Mouse (Mus musculus): ENCODE measurements around the gene Nhsl1. TPM values are rescaled to one million over a fixed set of nuclear protein-coding genes. Genes with fewer than 3 reads are reported as not detected.

Gene Nhsl1
- polyA plus RNA-seq, 1 experiment, result 11.9 TPM

- Histone ChIP-seq H3K4me1 (ENCODE audit: control insufficient read depth, insufficient read depth, low read length) (no peaks in the 10 kb centered on the region), H3K36me3 (ENCODE audit: control insufficient read depth, insufficient read depth, low read length) (no peaks in the 10 kb centered on the region), H3K4me3 (ENCODE audit: control insufficient read depth, low read depth, low read length) (no peak overlapping the region), H3K27ac (ENCODE audit: control insufficient read depth, insufficient read depth, low read depth, low read length) (no peak overlapping the region), H3K27me3 (ENCODE audit: control insufficient read depth, insufficient read depth, low read length) (no peaks in the 10 kb centered on the region)
- no peak for TF ChIP-seq CTCF (IDR thresholded peaks at IDR 0.05; ENCODE audit: control insufficient read depth, insufficient read depth, insufficient replicate concordance, low read depth, low read length)
- TF ChIP-seq POLR2A (IDR thresholded peaks at IDR 0.05; ENCODE audit: control insufficient read depth, low read depth, low read length), result no peak
These were observed 101.6 kb downstream of the Nhsl1 start for GRCm38 (mm10) chr10:18420259-18421000.

GRCm38 (mm10) chr10:18422968-18423367 lies 104.2 kb downstream of the Nhsl1 start:
- H3K4me3 ChIP-seq (ENCODE audit: control insufficient read depth, low read depth, low read length), result no peak overlapping the region
- H3K27me3 ChIP-seq (ENCODE audit: control insufficient read depth, insufficient read depth, low read length), result no peaks in the 10 kb centered on the region
- no peaks in the 10 kb centered on the region for H3K4me1 ChIP-seq (ENCODE audit: control insufficient read depth, insufficient read depth, low read length)
- no peak overlapping the region for H3K27ac ChIP-seq (ENCODE audit: control insufficient read depth, insufficient read depth, low read depth, low read length)
- TF ChIP-seq CTCF (IDR thresholded peaks at IDR 0.05; ENCODE audit: control insufficient read depth, insufficient read depth, insufficient replicate concordance, low read depth, low read length) (no peak), POLR2A (IDR thresholded peaks at IDR 0.05; ENCODE audit: control insufficient read depth, low read depth, low read length) (no peak)
- H3K36me3 ChIP-seq (ENCODE audit: control insufficient read depth, insufficient read depth, low read length), result no peaks in the 10 kb centered on the region

- Histone ChIP-seq H3K27ac (ENCODE audit: control insufficient read depth, insufficient read depth, low read depth, low read length) (no peak overlapping the region), H3K27me3 (ENCODE audit: control insufficient read depth, insufficient read depth, low read length) (no peaks in the 10 kb centered on the region), H3K4me3 (ENCODE audit: control insufficient read depth, low read depth, low read length) (no peak overlapping the region), H3K4me1 (ENCODE audit: control insufficient read depth, insufficient read depth, low read length) (no peaks in the 10 kb centered on the region), H3K36me3 (ENCODE audit: control insufficient read depth, insufficient read depth, low read length) (no peaks in the 10 kb centered on the region)
- no peak for TF ChIP-seq CTCF (IDR thresholded peaks at IDR 0.05; ENCODE audit: control insufficient read depth, insufficient read depth, insufficient replicate concordance, low read depth, low read length)
- TF ChIP-seq POLR2A (IDR thresholded peaks at IDR 0.05; ENCODE audit: control insufficient read depth, low read depth, low read length), result no peak
These were observed 104.8 kb downstream of the Nhsl1 start for GRCm38 (mm10) chr10:18423557-18423956.

- TF ChIP-seq CTCF (IDR thresholded peaks at IDR 0.05; ENCODE audit: control insufficient read depth, insufficient read depth, insufficient replicate concordance, low read depth, low read length) (no peak), POLR2A (IDR thresholded peaks at IDR 0.05; ENCODE audit: control insufficient read depth, low read depth, low read length) (no peak)
- no peaks in the 10 kb centered on the region for H3K36me3 ChIP-seq (ENCODE audit: control insufficient read depth, insufficient read depth, low read length)
- no peaks in the 10 kb centered on the region; the same call in 1 of the 2 replicates for H3K4me1 ChIP-seq (ENCODE audit: control insufficient read depth, insufficient read depth, low read length)
- no peaks in the 10 kb centered on the region for H3K27me3 ChIP-seq (ENCODE audit: control insufficient read depth, insufficient read depth, low read length)
- H3K27ac ChIP-seq (ENCODE audit: control insufficient read depth, insufficient read depth, low read depth, low read length), result no peak overlapping the region
- H3K4me3 ChIP-seq (ENCODE audit: control insufficient read depth, low read depth, low read length), result no peak overlapping the region
These were observed 109.1 kb downstream of the Nhsl1 start for GRCm38 (mm10) chr10:18427866-18428265.

- Histone ChIP-seq H3K36me3 (ENCODE audit: control insufficient read depth, insufficient read depth, low read length) (no peaks in the 10 kb centered on the region), H3K4me3 (ENCODE audit: control insufficient read depth, low read depth, low read length) (no peak overlapping the region), H3K27me3 (ENCODE audit: control insufficient read depth, insufficient read depth, low read length) (no peaks in the 10 kb centered on the region), H3K4me1 (ENCODE audit: control insufficient read depth, insufficient read depth, low read length) (no peaks in the 10 kb centered on the region; the same call in 1 of the 2 replicates), H3K27ac (ENCODE audit: control insufficient read depth, insufficient read depth, low read depth, low read length) (no peak overlapping the region)
- TF ChIP-seq POLR2A (IDR thresholded peaks at IDR 0.05; ENCODE audit: control insufficient read depth, low read depth, low read length), result no peak
- TF ChIP-seq CTCF (IDR thresholded peaks at IDR 0.05; ENCODE audit: control insufficient read depth, insufficient read depth, insufficient replicate concordance, low read depth, low read length), result peak; percentile 39; the same call in 1 of the 2 replicates
These were observed 110.7 kb downstream of the Nhsl1 start for GRCm38 (mm10) chr10:18429533-18429932.

GRCm38 (mm10) chr10:18430141-18430540 lies 111.4 kb downstream of the Nhsl1 start:
- H3K27ac ChIP-seq (ENCODE audit: control insufficient read depth, insufficient read depth, low read depth, low read length), result no peak overlapping the region
- TF ChIP-seq POLR2A (IDR thresholded peaks at IDR 0.05; ENCODE audit: control insufficient read depth, low read depth, low read length) (no peak), CTCF (IDR thresholded peaks at IDR 0.05; ENCODE audit: control insufficient read depth, insufficient read depth, insufficient replicate concordance, low read depth, low read length) (no peak)
- no peaks in the 10 kb centered on the region for H3K27me3 ChIP-seq (ENCODE audit: control insufficient read depth, insufficient read depth, low read length)
- no peaks in the 10 kb centered on the region for H3K36me3 ChIP-seq (ENCODE audit: control insufficient read depth, insufficient read depth, low read length)
- H3K4me1 ChIP-seq (ENCODE audit: control insufficient read depth, insufficient read depth, low read length), result no peaks in the 10 kb centered on the region; the same call in 1 of the 2 replicates
- H3K4me3 ChIP-seq (ENCODE audit: control insufficient read depth, low read depth, low read length), result no peak overlapping the region

- peak overlapping the region; percentile 72 for H3K4me3 ChIP-seq (ENCODE audit: control insufficient read depth, low read depth, low read length)
- TF ChIP-seq POLR2A (IDR thresholded peaks at IDR 0.05; ENCODE audit: control insufficient read depth, low read depth, low read length), result no peak
- no peak for TF ChIP-seq CTCF (IDR thresholded peaks at IDR 0.05; ENCODE audit: control insufficient read depth, insufficient read depth, insufficient replicate concordance, low read depth, low read length)
These were observed 112.2 kb downstream of the Nhsl1 start for GRCm38 (mm10) chr10:18430973-18431372.

More at GRCm38 (mm10) chr10:18430973-18431372, 112.2 kb downstream of the Nhsl1 start:
- peak overlapping the region; percentile 56; the same call in 1 of the 2 replicates for H3K27ac ChIP-seq (ENCODE audit: control insufficient read depth, insufficient read depth, low read depth, low read length)
- no peaks in the 10 kb centered on the region for H3K36me3 ChIP-seq (ENCODE audit: control insufficient read depth, insufficient read depth, low read length)
- H3K27me3 ChIP-seq (ENCODE audit: control insufficient read depth, insufficient read depth, low read length), result no peaks in the 10 kb centered on the region
- no peaks in the 10 kb centered on the region; the same call in 1 of the 2 replicates for H3K4me1 ChIP-seq (ENCODE audit: control insufficient read depth, insufficient read depth, low read length)

Measured in testis, adult 2 months (tissue).